Mouse (Mus musculus): ENCODE data around the gene Timm8a1.

The Timm8a1 gene

DNA sequence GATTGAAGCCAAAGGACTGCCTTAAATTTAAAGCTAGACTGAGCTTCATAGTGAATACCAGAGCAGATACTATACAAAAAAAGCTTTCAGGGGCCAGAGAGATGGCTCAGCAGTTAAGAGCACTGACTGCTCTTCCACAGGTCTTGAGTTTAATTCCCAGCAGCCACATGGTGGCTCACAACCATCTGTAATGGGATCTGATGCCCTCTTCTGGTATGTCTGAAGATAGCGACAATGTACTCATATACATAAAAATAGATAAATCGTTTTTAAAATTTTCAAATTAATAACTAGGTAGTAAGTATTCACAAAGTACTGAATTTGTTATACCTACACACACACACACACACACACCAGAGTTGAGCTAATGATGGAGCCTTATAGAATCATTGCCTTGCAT lies 8.3 kb downstream of the Timm8a1 start:
- DNase-seq (ENCODE audit: extremely low read depth, low read depth, low spot score), result no peak

DNA sequence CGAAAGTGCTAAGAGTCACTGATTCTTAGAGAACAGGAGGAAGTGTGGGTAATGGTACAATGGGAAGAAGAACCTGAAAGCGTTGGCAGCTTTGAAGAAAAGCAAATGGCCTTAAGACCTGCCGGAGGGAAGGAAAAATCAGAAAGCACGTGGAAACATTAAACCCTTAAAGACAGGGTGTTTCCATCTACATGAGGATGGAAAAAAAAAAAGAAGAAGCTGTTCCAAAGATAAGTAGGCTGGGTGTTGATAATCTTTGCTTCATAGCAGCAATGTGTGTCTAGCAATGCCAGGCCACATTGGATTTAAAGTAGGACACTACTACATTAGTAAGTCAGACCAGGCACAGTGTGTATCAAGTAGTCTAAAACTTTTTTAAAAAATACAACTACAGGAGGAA lies 16.4 kb downstream of the Timm8a1 start:
- no peak for DNase-seq (ENCODE audit: extremely low read depth, low read depth, low spot score)

DNA sequence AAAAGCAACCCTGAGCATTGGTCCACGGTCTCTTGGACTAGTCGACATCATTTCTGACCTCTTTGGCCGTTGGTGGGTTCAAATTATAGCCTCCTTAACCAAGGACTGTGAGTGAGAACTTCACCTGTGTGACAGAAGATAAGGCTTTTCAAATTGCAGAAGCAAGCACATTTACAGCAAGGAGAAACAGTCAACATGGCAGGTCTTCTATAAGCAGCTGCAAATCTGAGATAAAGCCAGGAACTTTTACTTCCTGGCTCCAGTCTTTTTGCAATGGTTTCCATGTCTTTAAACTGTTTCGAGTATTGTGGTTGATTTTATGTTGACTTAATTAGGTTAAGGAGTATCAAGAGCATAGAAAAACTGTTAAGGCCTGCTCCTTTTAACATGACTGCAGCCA lies 17.9 kb downstream of the Timm8a1 start:
- no peak for DNase-seq (ENCODE audit: extremely low read depth, low read depth, low spot score)

DNA sequence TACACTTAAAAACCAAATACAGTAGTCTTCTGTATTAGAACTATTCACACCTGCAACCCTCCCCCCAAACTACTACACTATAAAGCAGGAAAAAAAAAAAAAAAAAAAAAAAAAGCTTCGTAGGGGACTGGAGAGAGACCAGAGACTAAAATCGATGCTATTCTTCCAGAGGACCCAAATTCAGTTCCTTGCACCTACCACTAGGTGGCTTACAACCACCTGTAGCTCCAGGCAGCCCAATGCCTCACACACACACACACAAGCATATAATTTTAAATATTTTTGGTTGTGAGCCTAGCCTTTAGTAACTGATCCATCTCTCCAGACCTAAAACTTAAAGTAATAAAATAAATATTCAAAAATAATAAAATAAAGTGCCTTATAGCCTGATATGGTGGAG lies 32.2 kb downstream of the Timm8a1 start:
- DNase-seq (ENCODE audit: extremely low read depth, low read depth, low spot score), result no peak

DNA sequence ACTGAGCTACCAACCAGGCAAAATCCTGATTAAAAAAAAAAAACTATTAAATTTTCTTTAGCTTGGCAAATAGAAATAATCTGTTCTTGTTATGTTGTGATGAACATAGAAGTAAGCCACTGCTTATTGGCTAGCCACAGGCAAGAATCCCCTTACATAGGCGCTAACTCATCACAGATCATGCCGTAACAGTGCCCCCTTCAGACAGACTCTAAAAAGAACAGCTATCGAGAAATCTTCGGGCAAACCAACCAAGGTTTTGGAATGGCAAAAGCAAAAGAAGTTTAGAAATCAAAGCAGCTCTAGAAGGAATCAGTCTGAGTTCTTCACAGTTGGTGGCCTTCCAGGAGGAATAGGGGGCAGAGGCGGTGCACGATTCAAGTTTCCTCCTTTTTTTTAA lies 33.7 kb downstream of the Timm8a1 start:
- no peak for DNase-seq (ENCODE audit: extremely low read depth, low read depth, low spot score)

DNA sequence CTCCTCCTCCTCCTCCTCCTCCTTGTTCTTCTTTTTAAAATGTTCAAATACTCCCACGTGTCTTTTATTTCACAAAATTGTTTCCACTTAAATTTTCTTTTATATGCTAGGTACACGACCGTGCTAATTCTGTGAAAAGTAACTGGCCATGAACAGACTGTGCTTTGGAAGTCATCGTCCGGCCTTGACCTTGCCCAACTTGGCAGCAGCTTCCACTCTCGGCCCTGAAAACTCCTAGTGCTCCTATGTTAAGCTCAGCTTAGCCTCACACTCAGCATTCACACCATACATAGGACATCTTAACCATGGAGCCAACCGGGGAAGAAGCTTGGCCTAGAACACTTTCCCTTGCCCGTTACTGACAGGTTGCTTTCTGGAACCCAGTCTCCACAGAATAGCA lies 41.0 kb downstream of the Timm8a1 start:
- DNase-seq (ENCODE audit: extremely low read depth, low read depth, low spot score), result no peak

Data from fat pad, adult 2 months (tissue).